Mouse (Mus musculus) left cerebral cortex, adult 9 months (tissue): ENCODE data around the gene Axin1.
A peak's percentile ranks its signal among the peaks of the same experiment; 100 is the strongest.
"Not testable (repeated sequence)": the region's sequence is repeated elsewhere in the genome, so short reads cannot be mapped to it uniquely, and the experiment has no call there.

Source experiments
- DNase-seq, 2 experiments: peaks; one replicate each; pipeline ENCODE4 v3.0.0; 2022; ENCODE audit warnings: low spot score in 2 of 2

Axin1 gene

DNA sequence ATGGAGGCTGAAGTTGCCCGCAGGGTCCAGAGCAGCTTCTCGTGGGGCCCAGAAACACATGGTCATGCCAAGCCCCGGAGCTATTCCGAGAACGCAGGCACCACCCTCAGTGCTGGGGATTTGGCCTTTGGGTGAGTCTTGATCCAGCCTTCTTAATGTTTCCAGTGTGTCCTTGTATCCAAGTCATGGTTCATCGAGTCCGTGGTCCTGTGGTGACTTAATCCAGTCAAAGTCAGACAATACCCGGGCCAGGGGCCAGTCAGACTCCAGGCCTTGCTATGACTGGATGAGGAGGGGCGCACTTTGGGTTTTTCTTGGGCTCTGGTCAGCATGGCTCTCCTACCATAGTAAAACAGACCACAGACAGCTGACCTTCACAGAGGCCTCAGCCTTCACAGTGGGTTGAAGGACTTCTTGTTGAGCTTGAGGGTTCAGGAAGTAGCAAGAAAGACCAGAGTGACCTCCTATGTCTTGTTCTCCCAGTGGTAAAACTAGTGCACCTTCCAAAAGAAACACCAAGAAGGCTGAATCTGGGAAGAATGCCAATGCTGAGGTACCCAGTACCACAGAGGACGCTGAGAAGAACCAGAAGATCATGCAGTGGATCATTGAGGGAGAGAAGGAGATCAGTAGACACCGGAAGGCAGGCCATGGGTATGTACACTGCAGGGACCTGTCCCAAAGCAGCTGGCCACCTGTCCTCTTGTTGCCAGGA is 49.8 kb downstream of the Axin1 start:
- no peak for DNase-seq

DNA sequence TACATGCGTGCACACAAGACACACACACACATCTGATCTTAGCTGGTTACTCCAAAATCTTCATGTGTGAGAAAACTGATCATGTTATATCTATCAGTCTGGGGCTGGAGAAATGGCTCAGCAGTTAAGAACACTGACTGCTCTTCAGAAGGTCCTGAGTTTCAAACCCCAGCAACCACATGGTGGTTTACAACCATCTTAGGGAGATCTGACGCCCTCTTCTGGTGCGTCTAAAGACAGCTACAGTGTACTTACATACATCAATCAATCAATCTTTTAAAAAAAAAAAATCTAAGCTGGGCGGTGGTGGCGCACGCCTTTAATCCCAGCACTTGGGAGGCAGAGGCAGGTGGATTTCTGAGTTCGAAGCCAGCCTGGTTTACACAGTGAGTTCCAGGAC is 53.0 kb downstream of the Axin1 start:
- not testable (repeated sequence) for DNase-seq

- no peak for DNase-seq
Measured at GRCm38 (mm10) chr17:26192481-26193190, 54.1 kb downstream of the Axin1 start.

DNA sequence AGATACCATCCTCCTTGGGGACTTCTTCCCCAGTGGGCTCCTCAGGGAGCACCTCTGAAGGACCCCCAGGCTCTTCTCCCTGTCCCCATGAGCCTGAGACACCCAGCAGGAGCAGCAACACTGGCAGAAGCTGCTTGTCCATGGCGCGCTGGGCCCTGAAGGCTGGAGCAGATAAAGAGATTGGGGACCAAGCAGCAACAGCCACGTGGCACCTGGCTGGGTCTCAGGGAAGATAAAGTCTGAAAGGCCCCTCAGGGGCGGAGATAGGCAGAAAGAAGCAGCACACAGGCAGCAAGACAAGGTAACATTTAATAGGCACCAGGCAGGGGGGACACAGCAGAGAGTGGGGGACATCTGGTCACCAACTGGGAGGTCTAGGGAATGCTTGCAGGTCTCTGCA is 60.4 kb downstream of the Axin1 start, which contains the start of gene Pdia2:
Gene Pdia2, minus strand, starts transcription at position 196 of the 400 bp plus-strand sequence.
- no peak for DNase-seq

DNA sequence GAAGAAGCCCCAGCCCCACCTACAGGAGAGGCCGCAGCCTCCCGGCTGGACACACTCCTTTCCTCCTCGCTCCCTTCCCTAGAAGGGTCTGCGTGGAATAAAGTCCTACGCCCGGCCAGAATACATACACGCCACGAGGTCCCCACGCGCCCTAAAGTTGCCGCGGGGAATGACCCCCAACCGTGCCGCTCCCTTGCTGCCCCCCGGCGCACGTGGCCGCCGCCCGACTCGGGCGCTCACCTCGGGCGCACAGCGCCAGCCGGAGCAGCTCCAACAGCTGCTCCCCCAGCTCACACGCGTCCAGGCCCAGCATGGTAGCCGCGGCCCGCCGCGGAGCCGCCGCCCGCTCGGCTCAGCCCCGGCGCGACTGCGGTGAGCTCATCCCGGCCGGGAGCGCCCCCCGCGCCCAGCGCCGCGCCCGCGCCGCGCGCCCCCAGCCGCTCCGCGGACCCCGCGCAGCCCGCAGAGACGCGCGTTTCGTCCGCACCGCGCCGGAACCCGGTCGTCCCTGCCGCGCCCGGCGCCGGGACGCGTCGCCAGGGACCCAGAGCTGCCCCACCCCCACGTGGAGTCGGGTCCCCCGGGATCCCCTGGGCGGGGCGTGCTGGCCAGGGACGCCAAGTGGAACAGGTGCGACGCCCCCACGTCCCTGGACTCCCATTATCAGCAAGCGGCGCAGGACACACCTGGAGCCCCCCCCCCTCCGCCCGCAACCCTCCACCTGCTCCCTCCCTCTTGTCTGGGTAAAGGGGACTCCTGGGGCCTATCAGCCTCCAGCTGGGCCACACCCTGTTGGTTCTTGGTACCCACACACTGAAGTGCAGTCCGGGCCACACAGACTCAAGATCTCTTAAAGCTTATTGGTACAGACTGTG is 62.6 kb downstream of the Axin1 start:
- no peak for DNase-seq

- no peak for DNase-seq
Measured at GRCm38 (mm10) chr17:26201998-26202397, 63.5 kb downstream of the Axin1 start.

- DNase-seq: peak in 1 of 2 experiments; percentile 36
Measured at GRCm38 (mm10) chr17:26202737-26203136, 64.2 kb downstream of the Axin1 start, which contains the start of gene Rgs11. TSS of gene Rgs11 (plus strand) at chr17:26202951.

GRCm38 (mm10) chr17:26203321-26203811 is 64.9 kb downstream of the Axin1 start:
- peak; percentile 58 to 69 for DNase-seq

GRCm38 (mm10) chr17:26204766-26205165 is 66.3 kb downstream of the Axin1 start:
- DNase-seq: no peak

- DNase-seq: no peak
Measured at GRCm38 (mm10) chr17:26206392-26206791, 67.9 kb downstream of the Axin1 start.

GRCm38 (mm10) chr17:26207686-26208085 is 69.2 kb downstream of the Axin1 start, which contains the start of gene Arhgdig:
TSS of gene Arhgdig (minus strand) at chr17:26207786.
- DNase-seq: no peak

DNA sequence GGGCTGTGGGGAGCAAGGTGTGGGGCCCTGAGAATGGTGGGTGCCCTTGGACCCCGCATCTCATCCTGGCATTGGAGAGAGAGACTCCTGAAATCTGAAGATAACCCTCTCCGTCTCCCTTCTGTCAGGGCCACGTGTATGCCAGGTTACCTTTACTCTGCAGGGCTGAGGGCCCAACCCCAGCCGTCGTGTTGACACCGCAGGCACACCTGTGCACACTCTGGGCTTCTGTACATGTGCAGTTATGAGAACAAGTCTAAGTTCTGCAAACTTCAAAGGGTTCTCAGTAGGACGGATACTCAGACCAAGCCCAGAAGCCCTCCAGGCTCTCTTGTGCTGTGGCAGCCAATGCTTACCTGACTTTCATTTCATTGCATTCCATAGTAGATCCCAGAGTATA is 73.8 kb downstream of the Axin1 start:
- no peak for DNase-seq

- no peak for DNase-seq
Measured at GRCm38 (mm10) chr17:26212681-26213080, 74.2 kb downstream of the Axin1 start.

- no peak for DNase-seq
Measured at GRCm38 (mm10) chr17:26221508-26221907, 83.0 kb downstream of the Axin1 start.

- no peak for DNase-seq
Measured at GRCm38 (mm10) chr17:26225150-26225549, 86.7 kb downstream of the Axin1 start.

DNA sequence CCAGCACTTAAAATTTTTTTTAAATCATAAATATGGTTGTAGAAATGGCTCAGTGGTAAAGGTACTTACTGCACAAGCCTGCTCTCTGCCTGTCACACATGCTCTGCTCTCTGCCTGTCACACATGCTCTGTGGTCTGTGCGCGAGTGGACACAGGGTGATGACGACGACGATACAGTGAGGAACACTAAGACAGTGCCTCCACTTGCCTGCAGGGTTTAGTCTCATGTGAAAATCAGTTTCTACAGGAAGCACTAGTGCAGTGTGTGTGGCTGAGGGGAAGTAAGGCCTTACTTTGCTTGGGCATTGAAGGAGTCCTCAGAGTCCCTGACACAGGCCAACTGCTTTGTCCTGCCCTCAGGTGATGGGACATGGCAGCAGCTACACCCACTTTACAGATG is 91.3 kb downstream of the Axin1 start:
- DNase-seq: no peak

DNA sequence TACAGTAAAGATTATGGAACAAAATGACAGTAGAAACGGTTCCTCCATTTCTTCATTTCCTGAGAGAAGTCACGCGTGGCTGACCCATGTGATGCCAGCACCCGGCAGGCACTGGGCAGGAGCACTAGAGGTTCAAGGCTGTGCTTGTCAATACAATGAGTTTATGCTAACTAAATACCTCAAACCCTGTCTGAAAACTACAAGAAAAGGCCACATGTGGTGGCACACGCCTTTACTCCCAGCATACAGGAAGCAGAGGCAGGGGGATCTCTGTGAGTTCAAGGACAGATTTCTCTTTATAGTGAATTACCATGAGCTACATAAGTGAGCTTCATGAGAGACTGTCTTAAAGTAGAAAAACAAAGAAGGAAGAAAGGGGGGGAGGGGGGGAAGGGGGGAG is 92.7 kb downstream of the Axin1 start:
- DNase-seq: no peak

DNA sequence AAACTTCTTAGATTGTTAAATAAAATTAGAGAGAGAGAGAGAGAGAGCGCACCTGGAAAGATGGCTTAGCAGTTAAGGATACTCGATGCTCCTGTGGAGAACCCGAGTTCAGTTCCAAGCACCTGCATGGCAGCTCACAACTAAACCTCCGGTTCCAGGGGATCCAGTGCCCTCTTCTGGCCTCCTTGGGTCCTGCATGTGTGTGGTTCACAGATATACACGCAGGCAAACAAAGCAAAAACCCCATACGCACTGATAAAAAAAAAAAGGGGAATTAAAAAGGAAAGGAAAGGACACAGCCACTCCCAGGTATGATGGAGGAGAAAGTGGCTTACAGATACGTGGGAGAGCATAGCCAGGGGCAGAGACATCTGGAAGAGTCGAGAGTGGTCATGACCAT is 94.4 kb downstream of the Axin1 start:
- no peak for DNase-seq

DNA sequence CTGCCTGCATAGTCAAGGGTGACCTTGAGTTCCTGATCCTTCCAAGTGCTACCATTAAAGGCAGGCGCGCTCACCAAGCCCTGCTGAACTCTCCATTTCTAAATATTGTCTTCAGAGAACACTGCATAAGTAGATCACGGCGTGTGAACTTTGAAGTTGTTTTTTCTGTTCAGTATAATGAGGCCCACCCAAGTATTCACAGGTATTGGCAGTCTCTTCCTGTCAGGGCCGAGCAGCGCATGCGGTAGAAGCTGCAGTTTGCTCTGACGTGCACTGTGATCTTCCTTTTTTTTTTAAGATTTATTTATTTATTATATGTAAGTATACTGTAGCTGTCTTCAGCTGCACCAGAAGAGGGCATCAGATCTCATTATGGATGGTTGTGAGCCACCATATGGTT is 95.9 kb downstream of the Axin1 start:
- no peak for DNase-seq

DNA sequence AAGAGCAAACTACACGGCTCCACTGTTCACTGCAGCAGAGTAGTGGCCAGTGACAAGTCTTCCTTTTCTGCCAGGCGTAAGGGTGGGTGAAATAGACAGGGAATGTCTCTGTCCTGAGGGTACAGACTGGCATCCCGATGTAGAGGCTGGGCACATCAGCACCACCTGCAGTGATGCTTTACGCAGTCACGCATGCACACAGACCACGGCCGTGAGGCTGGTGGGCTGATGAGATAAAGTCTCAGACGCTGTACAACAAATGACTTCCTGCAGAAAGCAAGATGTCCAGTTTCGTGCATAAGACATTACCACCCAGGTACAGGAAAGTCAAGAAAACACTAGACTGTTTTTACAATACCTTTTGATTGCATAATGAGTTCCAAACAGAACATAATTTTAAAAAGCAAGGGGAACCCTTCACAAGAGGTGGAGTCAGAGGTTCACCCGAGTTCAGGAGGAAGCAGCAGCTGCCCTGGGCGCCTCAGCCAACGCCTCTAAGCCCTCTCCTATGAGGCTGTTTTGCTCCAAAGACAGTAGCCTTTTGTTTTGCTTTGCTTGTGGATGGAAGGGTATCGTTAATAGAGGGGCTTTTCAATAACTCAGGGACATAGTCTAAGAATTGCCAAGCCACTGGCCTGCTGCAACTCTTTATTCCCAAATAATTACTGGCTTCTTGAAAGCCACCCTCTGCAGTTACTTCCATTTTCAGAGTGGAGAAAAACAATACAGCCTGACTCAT is 96.8 kb downstream of the Axin1 start:
- DNase-seq: no peak

GRCm38 (mm10) chr17:26237667-26238066 is 99.2 kb downstream of the Axin1 start:
- no peak for DNase-seq
